Mouse (Mus musculus): Measurements from ENCODE around the gene Sipa1l1.
"Not testable (repeated sequence)": the region's sequence is repeated elsewhere in the genome, so short reads cannot be mapped to it uniquely, and the experiment has no call there.

The Sipa1l1 gene

DNA sequence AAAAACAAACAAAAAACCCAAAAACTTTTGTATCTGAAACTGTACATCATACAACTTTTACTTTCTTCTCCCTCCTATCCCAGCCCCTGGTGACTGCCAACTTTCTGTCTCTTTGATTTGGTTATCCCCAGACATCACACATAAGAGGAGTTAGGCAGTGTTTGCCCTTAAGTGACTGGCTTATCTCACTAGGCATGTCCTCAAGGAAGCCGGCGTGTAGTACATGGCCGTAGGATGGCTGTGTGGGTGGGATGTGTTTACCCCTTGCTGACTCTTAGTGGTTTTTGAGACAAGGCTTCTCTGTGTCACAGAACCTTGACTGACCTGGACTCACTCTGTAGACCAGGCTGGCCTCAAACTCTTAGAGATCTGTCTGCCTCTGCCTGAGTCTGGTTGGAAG lies 6.6 kb downstream of the Sipa1l1 start:
- DNase-seq (ENCODE audit: inconsistent age in 2 of 2, low spot score in 1 of 2) = no peak

DNA sequence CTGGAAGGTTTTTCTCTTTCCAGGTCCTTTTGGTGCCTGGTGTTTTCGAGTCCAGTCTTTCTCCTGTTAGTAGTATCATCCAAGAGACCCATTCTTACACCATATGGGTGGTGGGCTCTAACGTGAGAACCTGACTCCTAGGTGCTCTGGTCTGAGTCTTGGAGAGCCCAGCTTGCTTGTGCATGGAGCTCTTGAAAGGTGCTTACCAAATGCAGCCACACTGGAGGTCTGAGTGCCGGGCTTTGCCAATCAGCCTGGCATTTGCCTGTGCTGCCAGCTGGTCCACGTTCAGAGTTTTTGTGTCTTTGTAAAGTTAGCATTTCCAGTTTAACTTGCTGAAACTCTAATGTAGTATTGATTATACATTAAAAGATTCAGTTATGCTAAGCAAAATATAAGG lies 9.5 kb downstream of the Sipa1l1 start:
- no peak for DNase-seq (ENCODE audit: inconsistent age in 2 of 2, low spot score in 1 of 2)

DNA sequence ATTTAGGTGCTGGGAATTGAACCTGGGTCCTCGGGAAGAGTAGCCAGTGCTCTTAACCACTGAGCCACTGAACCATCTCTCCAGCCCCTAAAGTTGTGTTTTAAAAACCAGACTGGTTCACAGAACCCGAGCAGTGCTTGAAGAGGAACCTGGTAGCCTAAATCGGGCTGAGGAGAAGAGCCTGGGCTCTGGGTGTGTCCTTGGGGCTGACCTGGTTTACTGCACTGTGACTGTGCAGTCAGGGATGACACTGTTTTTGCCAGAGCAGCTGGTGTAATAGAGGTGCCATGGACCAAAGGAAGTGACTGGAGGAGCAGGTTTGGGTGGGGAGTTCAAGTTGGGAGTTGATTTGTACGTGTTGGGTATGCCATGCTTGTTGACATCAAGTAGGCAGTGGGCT lies 10.5 kb downstream of the Sipa1l1 start:
- peak in 1 of 2 experiments; percentile 56 for DNase-seq (ENCODE audit: inconsistent age in 2 of 2, low spot score in 1 of 2)

DNA sequence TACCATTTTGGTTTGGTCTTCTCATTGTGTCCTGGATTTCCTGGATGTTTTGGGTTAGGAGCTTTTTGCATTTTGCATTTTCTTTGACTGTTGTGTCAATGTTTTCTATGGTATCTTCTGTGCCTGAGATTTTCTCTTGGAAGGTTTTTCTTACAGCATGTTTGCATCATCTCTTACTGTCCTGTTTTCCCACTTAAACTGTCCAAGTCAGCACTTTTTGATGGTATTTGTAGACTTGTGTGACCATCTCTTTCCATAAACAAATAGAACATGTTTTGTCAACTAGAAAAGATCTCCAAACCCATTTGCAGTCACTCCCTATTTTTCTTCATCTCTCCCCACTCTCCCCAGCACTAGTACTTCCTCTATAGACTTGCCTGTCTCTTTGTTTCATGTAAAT lies 17.0 kb downstream of the Sipa1l1 start:
- not testable (repeated sequence) for DNase-seq (ENCODE audit: inconsistent age in 2 of 2, low spot score in 1 of 2)

DNA sequence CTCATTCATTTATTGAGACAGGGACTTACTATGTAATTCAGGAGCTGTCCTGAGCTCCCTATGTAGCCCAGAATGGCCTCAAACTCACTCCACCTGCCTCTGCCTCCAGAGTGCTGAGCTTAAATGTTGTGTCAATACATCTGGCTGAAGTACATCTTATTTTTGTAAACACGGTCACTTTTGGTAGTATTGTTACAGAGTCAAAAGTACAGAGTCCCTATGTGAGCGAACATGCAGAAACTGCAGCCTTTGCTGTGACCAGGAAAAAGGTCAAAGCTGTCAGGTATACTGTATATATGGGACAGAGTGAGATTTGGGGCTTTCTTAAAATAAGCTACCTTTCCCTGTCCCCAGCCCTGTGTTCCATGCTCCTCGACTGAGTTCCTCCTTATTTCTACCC lies 17.6 kb downstream of the Sipa1l1 start:
- DNase-seq (ENCODE audit: inconsistent age in 2 of 2, low spot score in 1 of 2) = no peak

DNA sequence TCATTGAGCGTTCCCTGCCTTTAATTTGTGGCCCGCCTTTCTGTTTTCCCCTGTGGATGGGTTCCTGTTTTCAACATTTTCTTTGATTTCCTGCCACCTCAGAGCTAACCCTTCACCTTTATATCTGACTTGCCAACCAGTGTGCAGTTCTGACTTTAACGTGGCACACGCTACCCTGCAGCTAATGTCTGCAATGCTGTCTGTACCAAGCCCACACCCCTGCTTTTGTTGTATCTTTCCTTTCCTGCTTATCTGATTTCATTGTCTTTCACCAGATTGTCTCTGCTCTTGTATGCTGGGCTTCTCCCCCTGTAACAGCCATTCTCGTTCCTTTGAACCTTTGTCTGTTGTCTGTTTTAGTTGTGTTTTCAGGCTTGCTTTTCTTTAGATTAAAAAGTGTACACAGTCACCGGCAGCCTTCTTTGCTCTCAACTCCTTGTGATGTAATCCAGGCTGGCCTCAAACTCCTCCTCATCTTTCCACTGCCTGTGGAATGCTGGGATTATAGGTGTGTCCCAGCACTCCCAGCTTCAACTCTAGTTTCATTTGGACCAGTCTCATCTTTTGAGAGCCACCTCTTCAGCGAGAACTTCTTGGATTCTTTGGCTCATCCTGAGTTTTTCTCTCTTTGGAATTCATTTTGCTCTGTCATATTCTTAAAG lies 18.2 kb downstream of the Sipa1l1 start:
- DNase-seq (ENCODE audit: inconsistent age in 2 of 2, low spot score in 1 of 2) = peak in 1 of 2 experiments; percentile 50

DNA sequence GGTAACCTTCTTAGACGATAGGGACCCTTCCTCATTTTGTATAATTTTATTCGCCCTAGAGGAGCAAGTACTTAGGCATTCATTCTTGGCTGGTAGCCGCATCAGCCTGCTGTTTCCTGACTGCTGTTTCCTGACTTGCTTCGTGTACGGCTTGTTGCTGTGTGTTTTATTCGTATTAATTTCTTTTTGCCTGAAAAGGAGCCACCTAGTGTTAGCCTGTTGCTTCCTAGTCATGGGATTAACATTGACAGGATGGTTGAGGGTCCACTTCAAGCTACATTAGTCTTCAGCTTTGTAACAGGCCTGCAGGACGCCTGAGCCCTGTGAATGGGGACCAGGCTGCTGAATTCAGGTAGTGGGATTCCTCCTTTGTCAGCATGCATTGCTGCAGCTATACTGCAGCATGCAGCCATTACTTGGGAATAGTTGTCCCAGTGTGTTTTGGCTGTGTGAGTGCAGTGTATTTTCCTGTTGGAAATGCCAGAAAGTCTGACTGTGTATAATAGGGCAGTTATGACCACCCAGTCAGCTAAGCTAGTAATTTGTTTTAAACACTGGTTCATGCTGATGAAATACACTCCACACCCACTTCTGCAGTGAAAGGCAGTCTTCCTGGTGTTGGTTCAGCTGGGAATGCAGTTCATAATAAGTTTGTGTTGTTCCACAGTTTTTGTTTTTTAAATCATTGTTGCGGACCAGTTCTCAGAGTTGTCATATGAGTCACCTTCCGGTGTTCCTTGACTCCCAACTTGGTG lies 19.4 kb downstream of the Sipa1l1 start:
- DNase-seq (ENCODE audit: inconsistent age in 2 of 2, low spot score in 1 of 2) = no peak

DNA sequence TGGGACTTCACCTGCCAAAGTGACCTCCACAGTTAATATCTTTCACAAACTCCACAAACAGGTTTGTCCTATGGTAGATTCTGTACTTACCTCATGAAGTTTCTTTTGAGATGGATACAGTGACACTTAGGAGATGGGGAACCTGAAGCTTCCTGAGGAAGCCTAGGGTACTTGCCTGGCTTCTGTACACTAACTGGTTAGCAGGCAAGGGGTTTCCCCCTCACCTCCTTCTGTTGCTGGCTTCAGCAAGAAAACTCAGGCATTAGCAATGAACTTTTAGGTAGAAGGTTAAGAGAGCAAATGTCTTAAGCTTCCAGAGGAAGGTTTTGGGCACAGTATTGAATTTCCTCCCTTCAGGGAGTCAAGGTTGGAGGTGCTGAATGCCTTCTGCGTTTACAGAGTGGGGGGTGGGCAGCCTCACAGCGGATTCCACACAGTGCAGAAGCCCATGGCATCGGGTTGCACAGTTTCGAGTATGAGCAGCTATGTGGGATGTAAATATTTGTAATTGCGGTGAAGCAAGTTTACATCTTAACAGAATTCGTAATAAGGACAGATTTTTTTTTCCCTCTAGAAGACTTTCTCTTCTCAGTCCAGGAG lies 20.1 kb downstream of the Sipa1l1 start:
- DNase-seq (ENCODE audit: inconsistent age in 2 of 2, low spot score in 1 of 2) = no peak

DNA sequence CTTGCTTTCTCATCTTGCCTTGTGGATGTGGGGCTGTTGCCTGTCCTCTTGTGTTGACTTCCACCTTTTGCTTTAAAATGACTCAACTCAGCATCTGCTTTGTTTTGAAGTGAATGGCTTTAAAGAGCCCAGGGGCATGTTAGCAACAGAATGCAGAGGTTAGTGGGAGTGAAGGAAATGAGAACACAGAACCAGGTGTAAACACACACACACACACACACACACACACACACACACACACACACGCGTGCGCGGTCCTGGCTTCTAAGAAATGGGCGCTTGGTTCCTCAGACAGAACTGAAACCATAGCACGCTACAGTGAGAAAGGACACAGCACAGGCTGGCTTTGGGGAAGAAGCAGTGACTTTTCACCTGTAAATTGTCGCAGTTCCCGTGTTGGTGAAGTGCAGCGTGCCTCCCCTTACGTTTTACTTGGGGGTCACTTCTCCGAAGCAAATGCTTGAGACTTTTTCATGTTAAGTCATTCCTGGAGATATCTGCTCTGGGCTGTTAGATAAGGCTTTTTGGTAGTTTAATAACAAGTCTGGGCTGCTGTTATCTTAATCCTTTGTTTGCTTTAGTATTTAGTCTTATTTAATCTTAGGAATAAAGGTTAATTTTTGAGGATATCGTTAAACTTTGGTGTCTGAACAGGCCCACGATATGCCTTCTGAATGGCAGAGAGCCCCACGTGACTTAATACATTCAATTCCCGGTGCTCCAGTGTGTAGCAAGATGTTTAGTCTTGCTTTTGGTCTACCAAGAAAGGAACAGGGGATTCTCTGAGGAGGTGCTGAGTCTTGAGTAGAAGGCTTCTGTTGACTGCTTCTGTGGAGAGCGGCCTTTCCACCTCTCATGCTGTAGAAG lies 20.8 kb downstream of the Sipa1l1 start:
- no peak for DNase-seq (ENCODE audit: inconsistent age in 2 of 2, low spot score in 1 of 2)

DNA sequence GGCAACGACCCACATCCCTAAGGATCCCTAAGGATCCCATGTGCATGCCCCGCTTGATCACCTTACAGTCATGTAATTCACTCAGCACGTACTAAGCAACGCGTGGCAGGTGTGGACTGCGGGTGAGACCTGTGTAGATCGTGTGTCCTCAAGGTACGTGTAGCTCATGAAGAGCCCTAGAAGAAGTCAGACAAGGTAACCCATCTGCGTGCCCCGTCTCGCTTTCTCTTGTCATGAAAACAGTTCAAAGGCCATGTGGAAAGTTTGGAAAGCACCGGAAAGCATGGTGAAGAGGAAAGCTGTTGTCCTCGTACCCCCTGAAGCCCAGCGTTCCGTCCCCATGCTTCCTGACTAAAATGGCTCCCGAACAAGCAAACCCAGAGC lies 21.5 kb downstream of the Sipa1l1 start:
- DNase-seq (ENCODE audit: inconsistent age in 2 of 2, low spot score in 1 of 2) = no peak

DNA sequence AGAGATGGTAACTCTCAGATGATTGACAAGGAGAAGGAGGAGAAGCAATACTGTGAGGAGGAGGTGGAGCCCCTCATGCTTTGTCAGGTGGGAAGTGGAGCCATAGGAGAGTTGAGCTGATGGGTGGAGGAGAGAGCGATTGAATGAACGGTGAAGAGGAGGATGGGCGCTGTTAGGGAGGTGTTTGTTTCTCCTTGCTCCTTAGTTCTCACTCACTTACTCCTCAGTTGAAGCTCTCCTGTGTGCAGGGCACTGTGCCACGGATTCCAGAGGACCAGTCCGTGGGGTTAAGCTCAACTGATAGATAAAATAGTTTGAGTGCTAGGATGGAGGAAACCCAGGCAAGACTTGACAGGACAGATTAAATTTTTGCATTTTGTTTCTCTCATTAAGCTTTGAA lies 22.6 kb downstream of the Sipa1l1 start:
- DNase-seq (ENCODE audit: inconsistent age in 2 of 2, low spot score in 1 of 2) = no peak

DNA sequence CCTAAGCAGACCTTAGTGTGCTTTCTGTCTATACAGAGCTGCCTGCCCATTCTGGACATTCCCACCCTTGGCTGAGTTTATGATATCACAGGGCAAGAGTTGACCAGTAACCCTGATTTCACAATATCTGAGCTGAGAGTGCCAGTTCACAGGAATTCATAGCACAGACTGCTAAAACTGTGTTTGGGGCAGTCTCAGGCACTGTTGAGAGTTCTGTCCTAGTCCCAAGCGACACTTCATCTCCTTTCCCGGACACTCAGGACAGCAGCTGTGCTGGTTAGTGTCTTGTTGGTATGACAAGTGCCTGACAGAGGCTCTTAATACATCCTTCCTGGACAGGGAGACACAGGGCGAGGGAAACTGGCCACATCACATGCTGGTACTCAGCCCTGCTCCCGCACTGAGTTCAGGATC lies 23.5 kb downstream of the Sipa1l1 start:
- DNase-seq (ENCODE audit: inconsistent age in 2 of 2, low spot score in 1 of 2) = peak in 1 of 2 experiments; percentile 61

DNA sequence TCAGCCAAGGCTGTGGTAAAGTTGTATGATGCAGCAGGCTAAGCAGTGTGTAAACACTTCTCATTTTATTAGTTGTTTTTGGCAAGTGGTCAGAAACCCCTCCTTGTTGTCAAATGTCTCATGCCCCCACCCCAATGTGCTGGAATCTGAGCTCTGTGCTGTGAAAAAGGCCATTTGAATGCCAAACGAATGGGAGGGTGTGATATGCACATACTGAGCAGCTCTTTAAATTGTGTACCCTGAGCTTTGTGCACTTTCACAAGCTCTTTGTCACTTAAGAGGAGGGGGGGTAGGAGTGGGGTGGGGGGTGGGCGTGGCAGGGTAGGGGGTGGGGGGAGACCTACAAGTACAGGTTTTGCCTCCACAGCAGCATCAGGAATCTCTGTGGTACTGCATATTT lies 24.4 kb downstream of the Sipa1l1 start:
- no peak for DNase-seq (ENCODE audit: inconsistent age in 2 of 2, low spot score in 1 of 2)

DNA sequence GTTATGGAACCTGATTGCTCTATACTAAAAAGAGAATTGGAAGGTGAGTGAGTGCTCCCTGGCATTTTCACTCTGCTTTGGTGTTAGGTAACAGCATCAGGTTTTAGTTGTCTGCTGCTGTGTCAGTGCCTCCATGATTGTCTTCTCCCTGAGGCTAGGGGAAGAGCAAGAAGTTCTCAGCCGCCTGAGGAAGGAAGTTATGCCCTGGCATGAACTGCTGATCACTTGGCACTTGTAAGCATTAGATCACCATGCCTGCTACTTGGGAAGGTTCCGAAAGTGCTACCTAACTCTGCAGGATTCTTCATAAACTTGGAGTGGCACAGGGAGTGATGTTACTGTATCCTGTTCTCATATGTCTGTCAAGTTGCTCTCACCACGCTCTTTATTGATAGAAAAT lies 25.8 kb downstream of the Sipa1l1 start:
- DNase-seq (ENCODE audit: inconsistent age in 2 of 2, low spot score in 1 of 2) = no peak

DNA sequence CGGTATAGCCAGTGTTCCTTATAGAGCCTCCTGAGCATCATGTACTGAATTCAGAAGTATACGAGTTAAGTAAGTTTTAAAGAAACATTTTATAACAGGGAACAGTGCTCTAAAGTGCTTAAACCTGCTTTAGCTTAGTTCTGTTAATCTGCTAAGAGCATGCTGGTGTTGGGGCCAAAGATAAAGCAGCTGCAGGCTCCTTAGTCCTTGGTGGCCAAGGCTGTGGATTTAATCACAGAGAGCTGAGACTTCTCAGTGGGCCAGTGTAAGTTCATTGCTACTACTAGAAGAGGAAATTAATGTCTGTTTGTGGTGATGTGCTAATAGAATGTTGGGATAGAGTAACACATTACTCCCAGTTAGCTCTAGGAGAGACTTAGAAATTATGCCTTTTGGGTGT lies 27.1 kb downstream of the Sipa1l1 start:
- DNase-seq (ENCODE audit: inconsistent age in 2 of 2, low spot score in 1 of 2) = no peak

DNA sequence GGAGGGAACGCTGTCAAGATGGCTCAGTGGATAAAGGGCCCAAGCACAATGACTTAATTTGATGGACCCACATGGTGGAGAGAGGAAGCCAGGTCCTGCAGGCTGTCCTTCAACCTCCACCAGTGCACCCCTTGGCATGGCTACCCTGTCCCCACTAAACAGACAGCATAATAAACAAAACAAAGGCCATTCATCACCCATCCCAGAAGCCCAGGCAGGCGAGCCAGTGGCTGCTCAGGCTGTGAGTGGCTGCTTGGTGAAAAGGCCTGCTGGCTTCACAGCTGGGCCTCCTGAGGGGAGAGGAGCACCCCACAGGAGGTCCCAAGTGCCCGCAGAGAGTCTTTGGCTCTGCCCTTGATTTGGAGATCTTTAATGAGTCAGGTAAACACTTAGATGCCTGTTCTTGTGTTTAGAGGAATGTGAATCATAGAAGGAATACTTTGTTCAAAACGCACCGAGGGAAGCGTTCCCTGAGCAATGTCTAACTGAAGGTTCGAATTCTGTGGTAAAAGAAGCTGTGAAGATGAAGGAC lies 27.6 kb downstream of the Sipa1l1 start:
- DNase-seq (ENCODE audit: inconsistent age in 2 of 2, low spot score in 1 of 2) = no peak

DNA sequence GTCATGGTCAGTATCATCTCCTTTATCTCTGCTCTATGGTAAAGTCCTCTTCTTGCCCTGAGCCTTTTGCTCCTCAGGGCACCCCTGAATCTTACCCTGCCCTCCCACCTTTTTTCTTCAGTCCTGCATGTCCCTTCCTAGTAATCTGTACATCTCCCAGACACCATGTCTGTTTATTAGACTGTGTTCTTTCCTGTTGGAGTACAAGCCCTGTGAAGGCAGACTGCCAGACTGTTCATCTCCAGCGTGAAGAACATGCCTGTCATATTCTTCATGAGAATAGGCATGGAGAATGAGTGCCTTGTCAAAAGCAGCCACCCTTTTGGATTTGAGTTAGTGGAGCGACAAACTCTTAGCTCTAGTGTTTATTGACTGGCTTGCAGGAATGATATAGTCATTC lies 28.1 kb downstream of the Sipa1l1 start:
- no peak for DNase-seq (ENCODE audit: inconsistent age in 2 of 2, low spot score in 1 of 2)

DNA sequence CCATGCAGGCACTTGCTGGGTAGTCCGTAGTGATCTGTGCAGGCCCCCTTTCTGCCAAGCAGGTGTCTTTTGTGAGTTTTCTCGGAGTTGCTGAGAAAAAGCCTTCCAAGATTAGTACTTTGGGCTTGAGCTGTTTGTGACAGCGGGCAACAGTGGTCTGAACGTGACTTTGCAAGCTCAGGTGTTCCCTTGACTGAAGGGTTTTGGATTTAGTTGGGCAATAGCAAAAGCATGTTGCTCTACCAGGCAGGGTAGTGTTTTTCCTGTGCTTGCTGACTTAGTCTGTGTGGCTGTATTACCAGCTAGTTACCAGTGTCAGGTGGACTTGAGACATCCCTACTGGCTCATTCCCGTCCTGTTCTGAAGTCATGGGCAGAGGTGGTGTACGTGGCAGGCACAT lies 30.2 kb downstream of the Sipa1l1 start:
- no peak for DNase-seq (ENCODE audit: inconsistent age in 2 of 2, low spot score in 1 of 2)

DNA sequence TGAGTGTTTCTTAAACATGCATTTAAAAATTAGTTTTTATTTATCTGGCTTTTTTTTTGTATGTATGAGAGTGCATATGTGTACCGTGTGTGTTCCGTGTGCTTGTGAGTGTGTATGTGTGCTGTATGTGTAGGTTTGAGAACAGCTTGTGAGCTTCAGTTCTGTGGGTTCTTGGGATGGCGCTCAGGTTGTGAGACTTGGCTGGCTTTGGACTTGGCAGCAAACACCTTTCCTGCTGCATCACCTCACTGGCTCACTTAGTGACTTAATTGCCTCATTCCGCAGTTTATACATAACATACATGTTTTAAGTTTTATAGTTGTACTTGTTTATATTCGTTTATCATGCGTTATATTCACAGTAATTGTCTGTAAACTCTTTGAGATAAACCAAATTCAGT lies 35.0 kb downstream of the Sipa1l1 start:
- DNase-seq (ENCODE audit: inconsistent age in 2 of 2, low spot score in 1 of 2) = no peak

DNA sequence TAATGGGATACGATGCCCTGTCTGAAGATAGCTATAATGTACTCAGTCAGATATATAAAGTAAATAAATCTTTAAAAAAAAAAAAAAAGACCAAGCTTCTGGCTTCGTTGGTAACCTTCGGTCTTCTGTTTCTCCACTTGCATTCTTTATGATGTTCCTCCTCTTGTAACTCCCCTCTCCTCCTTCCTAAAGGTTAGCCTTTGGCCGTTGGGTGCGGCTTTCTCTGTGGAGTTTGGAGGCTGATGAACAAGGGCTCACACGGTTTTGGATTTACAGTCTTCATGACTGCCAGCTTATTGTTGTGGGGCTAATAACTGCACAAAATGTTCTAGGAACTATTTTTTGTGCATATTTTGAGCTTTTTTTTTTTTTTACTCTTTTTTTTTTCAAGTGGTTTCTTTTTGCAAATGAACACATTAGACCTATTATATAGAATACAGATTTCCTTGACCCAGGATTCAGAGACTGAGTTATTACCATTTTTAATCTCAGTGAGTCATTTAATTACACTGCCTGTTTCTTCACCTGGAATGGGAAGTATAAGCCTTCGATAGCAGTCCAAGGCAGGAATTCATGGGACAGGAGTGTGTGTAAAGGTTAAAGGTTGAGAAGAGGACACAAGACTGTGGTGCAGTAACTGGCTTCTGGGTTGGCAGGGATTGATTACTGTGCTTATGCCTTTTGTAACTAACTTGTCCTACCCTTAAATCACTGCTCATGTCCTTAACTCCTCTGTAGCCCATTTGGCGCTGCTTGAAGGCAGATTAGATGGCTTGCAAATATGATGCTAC lies 37.9 kb downstream of the Sipa1l1 start:
- no peak for DNase-seq (ENCODE audit: inconsistent age in 2 of 2, low spot score in 1 of 2)

Data from adrenal gland, adult (tissue).